Mouse (Mus musculus): ENCODE results near the gene Olfr683.
"Not testable (repeated sequence)": the region's sequence is repeated elsewhere in the genome, so short reads cannot be mapped to it uniquely, and the experiment has no call there.

Gene Olfr683

GRCm38 (mm10) chr7:105146912-105147311, at the start of gene Olfr683:
Gene Olfr683, minus strand, starts transcription at chr7:105147012.
- DNase-seq = no peak

- no peak for DNase-seq
Measured at GRCm38 (mm10) chr7:105185912-105186311, 39.1 kb upstream of the Olfr683 start, which contains the start of gene Olfr685. Gene Olfr685, minus strand, starts transcription at chr7:105186012.

- peak; percentile 31 for DNase-seq
Measured at GRCm38 (mm10) chr7:105170773-105171172, 24.0 kb upstream of the Olfr683 start.

GRCm38 (mm10) chr7:105163553-105163952, 16.7 kb upstream of the Olfr683 start, which contains the start of gene Olfr684:
Gene Olfr684, minus strand, starts transcription at chr7:105163653.
- no peak for DNase-seq

GRCm38 (mm10) chr7:105141275-105141674, 5.5 kb downstream of the Olfr683 start:
- DNase-seq = no peak

- DNase-seq = no peak
Measured at GRCm38 (mm10) chr7:105116536-105116935, 30.3 kb downstream of the Olfr683 start, which contains the start of gene Olfr681. Gene Olfr681, plus strand, starts transcription at chr7:105116836.

GRCm38 (mm10) chr7:105092717-105093116, 54.1 kb downstream of the Olfr683 start, which contains the start of gene Olfr680-ps1:
Gene Olfr680-ps1, minus strand, starts transcription at chr7:105092817.
- not testable (repeated sequence) for DNase-seq
